Mouse (Mus musculus): ENCODE data around the gene Gas7.

The Gas7 gene

DNA sequence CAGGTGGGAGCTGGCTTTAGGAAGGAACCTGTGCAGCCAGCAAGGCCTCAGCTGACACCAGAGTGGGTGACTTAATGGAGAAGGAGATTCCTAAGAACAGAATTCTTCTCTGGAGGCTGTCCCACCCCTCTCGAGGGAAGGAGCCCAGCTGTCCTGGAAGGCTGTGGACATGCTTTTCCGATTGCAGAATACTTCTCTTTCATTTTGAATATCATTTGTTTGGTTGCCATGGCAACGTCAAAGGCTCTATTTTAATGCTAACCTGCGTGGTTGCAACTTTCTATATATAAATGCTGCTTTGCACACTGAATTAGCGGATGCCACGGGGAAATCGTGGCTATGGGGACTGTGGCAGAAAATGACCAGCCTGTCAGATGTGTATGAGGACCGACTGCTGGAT, 115.7 kb downstream of the Gas7 start:
- no peak for DNase-seq (ENCODE audit: low read depth, low spot score)

DNA sequence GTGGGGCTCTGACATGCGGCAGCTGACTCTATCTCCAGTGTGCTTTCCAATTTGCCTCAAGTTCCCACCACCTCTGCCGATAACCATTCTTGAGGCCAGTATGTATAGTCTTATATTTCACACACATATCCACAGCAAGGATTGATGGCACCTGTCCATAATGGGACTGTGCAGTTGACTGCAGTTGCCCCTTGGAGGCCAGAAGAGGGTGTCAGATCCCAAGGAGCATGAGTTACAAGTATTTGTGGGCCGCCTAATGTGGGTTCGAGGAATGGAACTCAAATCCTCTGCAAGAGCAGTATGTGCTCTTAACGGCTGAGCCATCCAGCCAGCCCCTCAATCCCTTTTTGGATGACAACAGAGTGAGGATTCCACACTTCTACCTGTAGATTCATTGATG, 119.1 kb downstream of the Gas7 start:
- no peak for DNase-seq (ENCODE audit: low read depth, low spot score)

GRCm38 (mm10) chr11:67577472-67577871, 122.2 kb downstream of the Gas7 start:
- no peak for DNase-seq (ENCODE audit: low read depth, low spot score)

DNA sequence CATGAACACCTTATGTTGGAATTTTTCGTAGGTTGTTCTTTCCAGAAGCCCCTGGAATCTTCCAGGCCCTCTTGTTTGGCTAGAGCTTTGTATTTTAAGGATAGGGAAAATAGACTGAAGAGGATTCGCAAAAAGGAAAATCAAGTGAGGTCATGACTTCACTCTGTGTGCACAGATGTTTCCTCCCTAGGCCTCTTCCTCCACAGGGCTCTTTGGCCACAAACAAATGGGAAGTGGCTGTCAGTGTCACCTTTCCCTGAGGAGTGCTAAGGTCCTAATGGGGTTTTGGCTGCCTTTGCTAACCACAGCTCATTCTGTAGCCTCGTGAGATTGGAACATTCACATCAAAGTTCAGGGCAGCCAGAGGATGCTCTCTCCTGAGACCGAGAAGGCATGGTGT, 122.8 kb downstream of the Gas7 start:
- no peak for DNase-seq (ENCODE audit: low read depth, low spot score)

GRCm38 (mm10) chr11:67579136-67579535, 123.9 kb downstream of the Gas7 start:
- no peak for DNase-seq (ENCODE audit: low read depth, low spot score)

DNA sequence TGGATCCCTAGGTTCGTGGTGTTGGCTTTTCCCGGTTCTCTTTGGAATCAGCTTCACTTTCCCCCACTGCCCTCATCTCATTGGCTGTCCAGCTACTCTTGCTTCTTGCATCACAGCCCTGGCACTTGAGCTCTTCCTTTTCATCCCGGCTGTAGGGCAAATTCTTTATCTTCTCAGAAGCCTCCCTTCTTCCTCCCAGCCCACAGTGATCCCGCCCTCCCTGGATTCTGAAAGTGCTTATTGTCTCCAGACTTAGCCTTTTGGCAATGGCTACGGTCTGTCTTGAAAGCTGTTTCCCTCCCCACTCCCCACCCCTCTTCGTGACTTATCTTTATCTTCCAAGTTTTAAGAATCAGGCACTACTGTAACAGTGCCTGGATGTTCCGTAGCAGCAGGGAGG, 126.3 kb downstream of the Gas7 start:
- DNase-seq (ENCODE audit: low read depth, low spot score) = no peak

DNA sequence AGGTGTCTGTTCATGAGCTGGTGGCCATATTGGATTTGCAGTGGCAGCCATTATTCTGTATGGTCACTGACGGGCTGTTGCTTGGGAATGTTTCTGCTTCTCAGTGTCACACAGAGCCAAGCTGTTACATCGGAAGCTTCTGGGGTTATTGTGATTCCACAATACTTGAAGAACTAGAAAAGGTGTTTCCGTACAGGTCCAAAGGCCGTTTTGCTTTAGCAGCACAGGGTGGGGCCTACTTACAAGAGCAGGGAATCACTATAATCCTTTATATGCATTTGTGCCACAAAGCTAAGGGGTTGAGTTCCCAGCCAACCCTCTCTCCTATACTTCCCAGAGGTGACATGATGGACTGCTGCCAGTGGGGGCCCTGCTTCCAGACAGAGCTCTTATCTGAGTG, 127.3 kb downstream of the Gas7 start:
- DNase-seq (ENCODE audit: low read depth, low spot score) = no peak

DNA sequence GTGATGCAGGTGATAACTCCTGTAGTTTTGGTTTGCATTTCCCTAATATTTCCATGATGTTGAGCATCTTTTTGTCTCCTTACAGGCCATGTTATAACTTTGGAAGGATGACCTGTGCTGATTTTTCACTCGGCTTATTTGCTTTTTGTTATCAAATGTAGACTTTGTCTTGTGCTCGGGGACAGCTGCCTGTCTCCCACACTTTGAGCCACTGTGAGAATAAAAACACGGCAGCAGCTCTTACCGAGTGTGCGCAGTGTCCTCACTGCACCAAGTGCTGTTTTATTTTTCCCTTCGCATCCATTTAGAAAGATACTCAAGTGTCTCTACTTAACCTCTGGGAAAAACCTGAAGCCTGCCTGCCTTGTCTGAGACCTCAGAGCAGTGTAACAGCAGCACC, 129.8 kb downstream of the Gas7 start:
- DNase-seq (ENCODE audit: low read depth, low spot score) = no peak

- DNase-seq (ENCODE audit: low read depth, low spot score) = no peak
Observed at GRCm38 (mm10) chr11:67585629-67586028, 130.4 kb downstream of the Gas7 start.

- no peak for DNase-seq (ENCODE audit: low read depth, low spot score)
Observed at GRCm38 (mm10) chr11:67586231-67586994, 131.2 kb downstream of the Gas7 start.

- no peak for DNase-seq (ENCODE audit: low read depth, low spot score)
Observed at GRCm38 (mm10) chr11:67588196-67588827, 133.1 kb downstream of the Gas7 start.

DNA sequence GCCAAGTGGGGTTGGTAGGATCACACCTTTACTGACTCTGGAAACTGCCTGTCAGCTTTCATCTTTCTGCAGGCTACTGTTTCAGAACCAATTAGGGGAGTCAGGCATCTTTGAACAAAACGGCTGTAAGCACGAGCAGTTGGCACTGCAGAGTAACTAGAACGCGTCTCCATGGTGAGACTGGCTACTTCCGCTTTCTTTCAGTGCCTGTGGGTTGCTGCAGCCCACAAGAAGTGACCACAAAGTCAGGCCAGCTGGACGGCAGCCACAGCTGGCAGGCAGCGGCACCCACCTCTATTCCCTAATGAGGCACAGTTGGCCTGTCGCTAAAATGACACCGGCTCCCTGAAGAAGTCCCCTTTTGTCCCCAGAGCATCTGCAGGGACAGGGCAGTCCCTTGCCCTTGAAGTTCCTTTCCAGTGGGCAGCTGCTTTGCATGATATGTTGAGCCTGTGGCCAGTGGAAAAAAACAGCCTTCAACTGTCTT, 133.6 kb downstream of the Gas7 start:
- DNase-seq (ENCODE audit: low read depth, low spot score) = no peak

DNA sequence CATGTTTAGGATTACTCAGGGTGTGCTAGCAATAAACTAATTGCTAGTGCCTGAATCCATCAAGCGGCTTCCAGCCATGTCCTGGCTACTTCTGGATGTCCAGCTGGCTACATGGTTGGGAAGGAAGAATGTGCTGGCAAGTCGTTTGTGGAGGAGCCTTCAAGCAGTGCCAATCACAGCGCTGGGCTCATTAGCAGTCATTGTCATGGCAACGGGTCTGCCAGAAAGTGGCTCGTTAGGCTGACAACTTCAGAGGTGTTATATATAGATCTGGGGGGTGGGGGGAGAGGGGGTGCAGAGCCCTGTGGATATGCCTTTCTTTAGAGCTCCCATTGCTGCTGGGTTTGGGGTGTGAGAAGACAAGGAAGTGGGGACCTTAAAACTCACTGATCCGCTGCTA, 141.0 kb downstream of the Gas7 start:
- no peak for DNase-seq (ENCODE audit: low read depth, low spot score)

DNA sequence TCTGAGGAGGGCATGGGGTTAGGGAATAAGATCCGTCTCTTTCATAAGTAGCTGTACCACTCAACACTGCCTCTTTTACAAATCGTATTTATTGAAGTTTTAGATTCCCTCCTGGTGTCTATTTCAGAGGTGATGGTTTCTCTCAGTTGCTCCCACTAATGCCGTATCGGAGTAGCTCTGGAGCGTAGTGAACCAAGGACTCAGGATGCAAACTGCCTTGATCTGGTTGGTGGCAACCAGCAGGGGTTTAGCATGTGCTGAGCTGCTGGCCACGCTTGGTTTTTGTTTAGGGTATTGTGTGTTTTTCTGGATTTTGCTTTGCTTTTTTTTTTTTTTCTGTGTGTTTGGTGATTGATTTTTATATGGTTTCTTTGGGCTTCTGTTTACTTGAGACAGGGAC, 141.6 kb downstream of the Gas7 start:
- no peak for DNase-seq (ENCODE audit: low read depth, low spot score)

- DNase-seq (ENCODE audit: low read depth, low spot score) = no peak
Observed at GRCm38 (mm10) chr11:67597388-67597787, 142.2 kb downstream of the Gas7 start.

DNA sequence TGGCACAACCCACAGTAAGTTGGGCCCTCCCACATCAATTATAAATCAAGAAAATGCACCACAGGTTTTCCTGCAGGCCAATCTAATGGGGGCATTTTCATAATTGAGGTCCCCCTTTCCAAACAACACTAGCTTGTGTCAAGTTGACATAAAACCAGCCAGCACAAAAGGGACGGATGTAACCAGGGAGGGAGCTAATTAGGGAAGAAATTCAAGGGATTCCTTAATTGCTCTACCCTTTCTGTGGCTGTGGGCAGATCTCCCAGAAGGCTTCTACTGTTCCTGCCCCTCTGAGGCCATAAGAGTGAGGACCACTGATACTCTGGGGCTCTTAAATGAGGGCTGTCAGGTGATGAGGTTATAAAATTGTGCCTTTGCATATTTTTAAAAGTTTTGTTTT, 143.9 kb downstream of the Gas7 start:
- no peak for DNase-seq (ENCODE audit: low read depth, low spot score)

DNA sequence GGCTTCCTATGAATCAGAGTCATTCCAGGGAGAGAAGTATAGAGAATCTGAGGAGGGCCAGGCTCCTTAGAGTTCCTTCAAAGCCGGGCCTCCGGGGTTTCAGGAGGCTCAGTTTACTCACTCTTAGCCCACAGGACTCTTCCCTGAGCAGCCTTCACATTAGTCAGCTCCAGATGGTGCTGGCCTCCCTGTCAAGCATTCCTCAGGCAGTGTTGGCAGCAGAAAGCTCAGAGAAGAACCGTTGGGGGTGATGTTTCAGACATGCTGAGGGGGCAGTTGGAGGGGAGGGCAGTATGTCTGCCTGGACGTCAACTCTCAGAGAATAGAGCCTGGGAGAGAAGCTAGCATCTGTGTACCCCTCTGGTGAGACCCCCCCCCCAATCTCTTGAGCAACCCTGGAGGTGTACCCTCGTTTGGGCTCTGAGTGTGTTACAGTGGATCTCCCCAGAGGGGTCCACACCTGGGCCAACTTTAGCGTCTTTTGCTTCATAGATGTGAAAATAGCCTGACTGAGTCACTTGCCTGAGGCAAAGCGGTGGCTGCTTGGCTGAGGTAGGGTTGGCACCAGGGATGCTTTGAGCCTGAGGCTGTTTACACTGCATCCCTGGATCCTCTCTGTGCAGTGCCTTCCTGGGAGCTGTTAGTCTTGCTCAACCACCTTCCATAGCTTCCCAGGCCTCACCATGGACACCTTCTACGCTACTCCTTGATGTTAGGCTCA, 145.6 kb downstream of the Gas7 start:
- DNase-seq (ENCODE audit: low read depth, low spot score) = no peak

- DNase-seq (ENCODE audit: low read depth, low spot score) = no peak
Observed at GRCm38 (mm10) chr11:67602711-67603369, 147.6 kb downstream of the Gas7 start.

- no peak for DNase-seq (ENCODE audit: low read depth, low spot score)
Observed at GRCm38 (mm10) chr11:67604481-67604880, 149.2 kb downstream of the Gas7 start.

- no peak for DNase-seq (ENCODE audit: low read depth, low spot score)
Observed at GRCm38 (mm10) chr11:67608114-67608683, 153.0 kb downstream of the Gas7 start.

GRCm38 (mm10) chr11:67612158-67612839, 157.1 kb downstream of the Gas7 start:
- no peak for DNase-seq (ENCODE audit: low read depth, low spot score)

All from R1 (cell line).